Mouse (Mus musculus) limb, embryonic 12.5 days (tissue): ENCODE results near the gene Fam163b. TPM values are rescaled to one million over a fixed set of nuclear protein-coding genes. Genes with fewer than 3 reads are reported as not detected.

Experiments used
- ATAC-seq: fragments of 200-750 bp; cut with Nextera tagmentation; 2 replicates; pipeline ENCODE4 v1.8.0; 2017; ENCODE audit warnings: low read depth, moderate TSS enrichment; ENCODE audit not compliant: insufficient number of reproducible peaks, insufficient read depth, low FRiP score, low TSS enrichment
- H3K27ac ChIP-seq: fragments of 300-500 bp; sonication (generic); 2 replicates; pipeline ENCODE4 v1.5.1; 2016; ENCODE audit warnings: mild to moderate bottlenecking, moderate library complexity
- H3K27me3 ChIP-seq: fragments of 300-500 bp; sonication (generic); 2 replicates; pipeline ENCODE4 v1.6.1; 2016; ENCODE audit warnings: mild to moderate bottlenecking, moderate library complexity
- H3K36me3 ChIP-seq: fragments of 300-500 bp; sonication (generic); 2 replicates; pipeline ENCODE4 v1.6.1; 2016; ENCODE audit warnings: mild to moderate bottlenecking, moderate library complexity
- H3K4me1 ChIP-seq: fragments of 300-500 bp; sonication (generic); replicated peaks from 2 replicates; pipeline ENCODE4 v1.6.1; 2016
- H3K4me2 ChIP-seq: fragments of 300-500 bp; sonication (generic); 2 replicates; pipeline ENCODE4 v1.6.1; 2016; ENCODE audit warnings: mild to moderate bottlenecking, moderate library complexity
- H3K4me3 ChIP-seq: fragments of 300-500 bp; sonication (generic); replicated peaks from 2 replicates; pipeline ENCODE4 v1.5.1; 2016; ENCODE audit warnings: mild to moderate bottlenecking
- H3K9ac ChIP-seq: fragments of 300-500 bp; sonication (generic); replicated peaks from 2 replicates; pipeline ENCODE4 v1.6.1; 2016; ENCODE audit warnings: mild to moderate bottlenecking, moderate library complexity
- H3K9me3 ChIP-seq: fragments of 300-500 bp; sonication (generic); 2 replicates; pipeline ENCODE4 v1.6.1; 2016; ENCODE audit warnings: mild to moderate bottlenecking, moderate library complexity
- WGBS: fragments of 180-500 bp; shearing (Covaris S2); methylation state at CpG from one replicate; pipeline ENCODE4 v1.1.7; 2016; 5-methylcytosine and 5-hydroxymethylcytosine counted together
- polyA plus RNA-seq: library from polyadenylated mRNA; unstranded; fragments of >200 nt; fragmentation: Nextera tagmentation; extraction: Ambion mirVana; gene quantifications from 2 replicates; pipeline ENCODE4 v1.2.1, GENCODE M21; 2016

The Fam163b gene
- polyA plus RNA-seq, 1 experiment from 2014 or later, result 0.75 TPM

- no peak for ATAC-seq
- H3K4me1 ChIP-seq, result peaks cover 13% of the 10 kb centered on the region
- H3K9me3 ChIP-seq, result no peaks in the 10 kb centered on the region
- no peak overlapping the region for H3K4me3 ChIP-seq
- no peak overlapping the region for H3K9ac ChIP-seq
- H3K4me2 ChIP-seq, result no peak overlapping the region
- peaks cover 6% of the 10 kb centered on the region; the same call in 1 of the 2 replicates for H3K27me3 ChIP-seq
- H3K36me3 ChIP-seq, result peaks cover 12% of the 10 kb centered on the region; the same call in 1 of the 2 replicates
- no peak overlapping the region for H3K27ac ChIP-seq
- 87% methylated on average over 5 of the region's 5 CpGs for WGBS
These were observed 33.2 kb downstream of the Fam163b start for GRCm38 (mm10) chr2:27109052-27109451.

- Histone ChIP-seq H3K36me3 (peaks cover 12% of the 10 kb centered on the region; the same call in 1 of the 2 replicates), H3K9ac (no peak overlapping the region), H3K4me3 (no peak overlapping the region), H3K27me3 (peaks cover 6% of the 10 kb centered on the region; the same call in 1 of the 2 replicates), H3K27ac (no peak overlapping the region), H3K4me1 (peaks cover 9% of the 10 kb centered on the region), H3K4me2 (no peak overlapping the region), H3K9me3 (no peaks in the 10 kb centered on the region)
- ATAC-seq, result no peak
- WGBS, result 70% methylated on average over 2 of the region's 2 CpGs
These were observed 34.1 kb downstream of the Fam163b start for GRCm38 (mm10) chr2:27108144-27108543.

GRCm38 (mm10) chr2:27106816-27107215 lies 35.5 kb downstream of the Fam163b start:
- Histone ChIP-seq H3K27ac (no peak overlapping the region), H3K4me1 (peaks cover 9% of the 10 kb centered on the region), H3K4me3 (no peak overlapping the region), H3K9ac (0 out of 2 replicates have a peak overlapping the region, but pooled peaks have one; percentile 3), H3K4me2 (no peak overlapping the region), H3K27me3 (peaks cover 6% of the 10 kb centered on the region; the same call in 1 of the 2 replicates), H3K9me3 (no peaks in the 10 kb centered on the region), H3K36me3 (peaks cover 13% of the 10 kb centered on the region; the same call in 1 of the 2 replicates)
- WGBS, result 9% methylated on average over 3 of the region's 3 CpGs
- ATAC-seq, result no peak

- ATAC-seq, result no peak
- Histone ChIP-seq H3K27me3 (peaks cover under 1% of the 10 kb centered on the region; the same call in 1 of the 2 replicates), H3K4me1 (peaks cover 16% of the 10 kb centered on the region), H3K9me3 (no peaks in the 10 kb centered on the region), H3K27ac (no peak overlapping the region), H3K9ac (no peak overlapping the region), H3K4me3 (no peak overlapping the region), H3K36me3 (peaks cover 10% of the 10 kb centered on the region; the same call in 1 of the 2 replicates), H3K4me2 (no peak overlapping the region)
- WGBS, result 63% methylated on average over 7 of the region's 7 CpGs
These were observed 38.7 kb downstream of the Fam163b start for GRCm38 (mm10) chr2:27103554-27103953.

- no peak overlapping the region; the same call in 1 of the 2 replicates for H3K9ac ChIP-seq
- no peaks in the 10 kb centered on the region; the same call in 1 of the 2 replicates for H3K27me3 ChIP-seq
- H3K27ac ChIP-seq, result peak overlapping the region; percentile 73
- no peaks in the 10 kb centered on the region for H3K9me3 ChIP-seq
- ATAC-seq, result peak; percentile 64; the same call in 1 of the 2 replicates
- peaks cover 38% of the 10 kb centered on the region for H3K4me1 ChIP-seq
- H3K4me3 ChIP-seq, result no peak overlapping the region
- 15% methylated on average over 6 of the region's 6 CpGs for WGBS
- H3K36me3 ChIP-seq, result 0 out of 2 replicates have a peak, but pooled peaks cover 5% of the 10 kb centered on the region
- H3K4me2 ChIP-seq, result peak overlapping the region; percentile 13; the same call in 1 of the 2 replicates
These were observed 44.5 kb downstream of the Fam163b start for GRCm38 (mm10) chr2:27097776-27098175.

GRCm38 (mm10) chr2:27097241-27097656 lies 45.0 kb downstream of the Fam163b start:
- Histone ChIP-seq H3K4me2 (no peak overlapping the region), H3K27ac (peak overlapping the region; percentile 73), H3K9me3 (no peaks in the 10 kb centered on the region)

GRCm38 (mm10) chr2:27096341-27096981 lies 45.8 kb downstream of the Fam163b start:
- H3K27ac ChIP-seq, result 0 out of 2 replicates have a peak overlapping the region, but pooled peaks have one; percentile 73

More at GRCm38 (mm10) chr2:27097241-27097656, 45.0 kb downstream of the Fam163b start:
- Histone ChIP-seq H3K4me1 (peaks cover 38% of the 10 kb centered on the region), H3K36me3 (0 out of 2 replicates have a peak, but pooled peaks cover 5% of the 10 kb centered on the region), H3K27me3 (no peaks in the 10 kb centered on the region; the same call in 1 of the 2 replicates), H3K9ac (no peak overlapping the region; the same call in 1 of the 2 replicates), H3K4me3 (no peak overlapping the region)
- 66% methylated on average over 6 of the region's 6 CpGs for WGBS
- no peak for ATAC-seq

GRCm38 (mm10) chr2:27095178-27095577 lies 47.1 kb downstream of the Fam163b start:
- H3K27ac ChIP-seq, result no peak overlapping the region
- no peak overlapping the region for H3K4me3 ChIP-seq
- 94% methylated on average over 7 of the region's 7 CpGs for WGBS
- peaks cover under 1% of the 10 kb centered on the region; the same call in 1 of the 2 replicates for H3K36me3 ChIP-seq
- H3K27me3 ChIP-seq, result no peaks in the 10 kb centered on the region; the same call in 1 of the 2 replicates
- H3K9me3 ChIP-seq, result no peaks in the 10 kb centered on the region
- no peak overlapping the region for H3K9ac ChIP-seq
- no peak overlapping the region for H3K4me2 ChIP-seq
- peaks cover 32% of the 10 kb centered on the region for H3K4me1 ChIP-seq
- ATAC-seq, result no peak

More at GRCm38 (mm10) chr2:27096341-27096981, 45.8 kb downstream of the Fam163b start:
- H3K36me3 ChIP-seq, result 0 out of 2 replicates have a peak, but pooled peaks cover under 1% of the 10 kb centered on the region
- 50% methylated on average over 13 of the region's 13 CpGs for WGBS
- H3K9ac ChIP-seq, result no peak overlapping the region
- peaks cover 38% of the 10 kb centered on the region for H3K4me1 ChIP-seq
- no peak overlapping the region for H3K4me3 ChIP-seq
- no peaks in the 10 kb centered on the region; the same call in 1 of the 2 replicates for H3K27me3 ChIP-seq
- ATAC-seq, result no peak
- no peaks in the 10 kb centered on the region for H3K9me3 ChIP-seq
- H3K4me2 ChIP-seq, result no peak overlapping the region

GRCm38 (mm10) chr2:27089238-27089637 lies 53.1 kb downstream of the Fam163b start:
- no peak overlapping the region for H3K27ac ChIP-seq
- H3K27me3 ChIP-seq, result no peaks in the 10 kb centered on the region
- H3K9ac ChIP-seq, result no peak overlapping the region
- H3K4me2 ChIP-seq, result no peak overlapping the region
- no peak for ATAC-seq
- peaks cover 7% of the 10 kb centered on the region; the same call in 1 of the 2 replicates for H3K36me3 ChIP-seq
- no peaks in the 10 kb centered on the region for H3K9me3 ChIP-seq
- H3K4me3 ChIP-seq, result no peak overlapping the region
- H3K4me1 ChIP-seq, result peaks cover 46% of the 10 kb centered on the region
- 82% methylated on average over 1 of the region's 1 CpGs for WGBS

GRCm38 (mm10) chr2:27088700-27089099 lies 53.6 kb downstream of the Fam163b start:
- peaks cover 7% of the 10 kb centered on the region; the same call in 1 of the 2 replicates for H3K36me3 ChIP-seq
- H3K27ac ChIP-seq, result no peak overlapping the region

GRCm38 (mm10) chr2:27088071-27088644 lies 54.1 kb downstream of the Fam163b start:
- H3K36me3 ChIP-seq, result peaks cover 7% of the 10 kb centered on the region; the same call in 1 of the 2 replicates
- WGBS, result 64% methylated on average over 18 of the region's 18 CpGs
- no peaks in the 10 kb centered on the region for H3K9me3 ChIP-seq
- H3K27ac ChIP-seq, result 0 out of 2 replicates have a peak overlapping the region, but pooled peaks have one; percentile 5
- no peak overlapping the region for H3K4me3 ChIP-seq
- no peaks in the 10 kb centered on the region for H3K27me3 ChIP-seq
- H3K4me1 ChIP-seq, result peaks cover 54% of the 10 kb centered on the region
- no peak overlapping the region for H3K9ac ChIP-seq
- H3K4me2 ChIP-seq, result no peak overlapping the region
- no peak for ATAC-seq

More at GRCm38 (mm10) chr2:27088700-27089099, 53.6 kb downstream of the Fam163b start:
- H3K4me3 ChIP-seq, result no peak overlapping the region
- H3K9me3 ChIP-seq, result no peaks in the 10 kb centered on the region
- peaks cover 51% of the 10 kb centered on the region for H3K4me1 ChIP-seq
- 56% methylated on average over 5 of the region's 5 CpGs for WGBS
- no peak for ATAC-seq
- no peaks in the 10 kb centered on the region for H3K27me3 ChIP-seq
- H3K4me2 ChIP-seq, result no peak overlapping the region
- H3K9ac ChIP-seq, result no peak overlapping the region
